Comparison of ENCODE assay signal across 13 mouse cellular contexts in genomic region chr13:58824752-58825151, GRCm38 (mm10). TPM values are rescaled to one million over a fixed set of nuclear protein-coding genes. Genes with fewer than 3 reads are reported as not detected.
"Had no signal": no experiment of that assay in that cellular context is flagged by ENCODE, and none has a peak within 500 bp of the region (broad histone marks: within the 10 kb centered on the region; RNA-seq: fewer than 3 reads in every experiment).

No protein-coding gene starts in this region.

- H3K36me3 ChIP-seq: kidney, embryonic 15.5 days; limb, embryonic 15.5 days; liver, embryonic 12.5 days; midbrain, embryonic 15.5 days had no signal

- H3K9ac ChIP-seq: kidney, embryonic 15.5 days; limb, embryonic 15.5 days; liver, embryonic 12.5 days; lung, embryonic 14.5 days; midbrain, embryonic 15.5 days; neural tube, embryonic 12.5 days had no signal

- H3K9me3 ChIP-seq: limb, embryonic 15.5 days; midbrain, embryonic 15.5 days had no signal

- DNase-seq: kidney, postnatal 36 days; lung, embryonic 14.5 days; lung, postnatal 10 days had no signal

- H3K4me1 ChIP-seq: kidney, embryonic 15.5 days; limb, embryonic 15.5 days; liver, embryonic 12.5 days; megakaryocyte, embryonic 14.5 days; neural tube, embryonic 12.5 days had no signal

- H3K4me2 ChIP-seq: kidney, embryonic 15.5 days; limb, embryonic 15.5 days; liver, embryonic 12.5 days; lung, embryonic 14.5 days; midbrain, embryonic 11.5 days; midbrain, embryonic 15.5 days; neural tube, embryonic 12.5 days had no signal

- ATAC-seq: liver, embryonic 12.5 days; midbrain, embryonic 15.5 days had no signal

- H3K27ac ChIP-seq: kidney, embryonic 15.5 days; limb, embryonic 15.5 days; liver, embryonic 12.5 days; macrophage; midbrain, embryonic 15.5 days; neural tube, embryonic 12.5 days; stomach, postnatal 0 days had no signal

- H3K27me3 ChIP-seq: kidney, embryonic 15.5 days; limb, embryonic 15.5 days; liver, embryonic 12.5 days; megakaryocyte, embryonic 14.5 days; midbrain, embryonic 15.5 days; neural tube, embryonic 12.5 days had no signal

- H3K4me3 ChIP-seq: kidney, embryonic 15.5 days; limb, embryonic 15.5 days; liver, embryonic 12.5 days; megakaryocyte, embryonic 14.5 days; midbrain, embryonic 15.5 days; neural tube, embryonic 12.5 days had no signal

RNA-seq across cellular contexts. Expression of gene Ntrk2, which starts 18.4 kb away (rescaled TPM):
- total RNA-seq: monocyte, adult 5-6 weeks had no signal
- polyA plus RNA-seq: macrophage had no signal
